Mouse (Mus musculus): Measurements from ENCODE around the gene Vwc2l. TPM values are rescaled to one million over a fixed set of nuclear protein-coding genes. Genes with fewer than 3 reads are reported as not detected.

The Vwc2l gene
- polyA plus RNA-seq (2015; fragmentation: Nextera tagmentation; extraction: Ambion mirVana): not detected in 2 replicates

- H3K4me1 ChIP-seq: no peaks in the 10 kb centered on the region
- H3K27ac ChIP-seq: no peak within 1 kb of the TSS
- no peak within 1 kb of the TSS for H3K4me3 ChIP-seq
- no peak within 1 kb of the TSS for H3K4me2 ChIP-seq (replicated peaks)
- WGBS: 10% methylated on average over 13 of the region's 13 CpGs
- H3K9ac ChIP-seq: no peak within 1 kb of the TSS
- peaks cover 6% of the 10 kb centered on the region; the same call in 1 of the 2 replicates for H3K27me3 ChIP-seq
- no peaks in the 10 kb centered on the region for H3K36me3 ChIP-seq
- no peaks in the 10 kb centered on the region for H3K9me3 ChIP-seq
- peak; percentile 77 for ATAC-seq (ENCODE audit: low FRiP score, low read depth)
Observed at GRCm38 (mm10) chr1:70725655-70726066, at the start of gene Vwc2l. Vwc2l (plus strand) TSS chr1:70725715.

- H3K9me3 ChIP-seq: no peaks in the 10 kb centered on the region
- no peak for ATAC-seq (ENCODE audit: low FRiP score, low read depth)
- H3K4me2 ChIP-seq (replicated peaks): no peak overlapping the region
- H3K27ac ChIP-seq: no peak overlapping the region
- no peak overlapping the region for H3K4me3 ChIP-seq
- H3K36me3 ChIP-seq: no peaks in the 10 kb centered on the region
- H3K9ac ChIP-seq: no peak overlapping the region
- H3K27me3 ChIP-seq: no peaks in the 10 kb centered on the region
- WGBS: 85% methylated on average over 2 of the region's 2 CpGs
- H3K4me1 ChIP-seq: no peaks in the 10 kb centered on the region
Observed at GRCm38 (mm10) chr1:70692529-70692928, 33.0 kb upstream of the Vwc2l start.

DNA sequence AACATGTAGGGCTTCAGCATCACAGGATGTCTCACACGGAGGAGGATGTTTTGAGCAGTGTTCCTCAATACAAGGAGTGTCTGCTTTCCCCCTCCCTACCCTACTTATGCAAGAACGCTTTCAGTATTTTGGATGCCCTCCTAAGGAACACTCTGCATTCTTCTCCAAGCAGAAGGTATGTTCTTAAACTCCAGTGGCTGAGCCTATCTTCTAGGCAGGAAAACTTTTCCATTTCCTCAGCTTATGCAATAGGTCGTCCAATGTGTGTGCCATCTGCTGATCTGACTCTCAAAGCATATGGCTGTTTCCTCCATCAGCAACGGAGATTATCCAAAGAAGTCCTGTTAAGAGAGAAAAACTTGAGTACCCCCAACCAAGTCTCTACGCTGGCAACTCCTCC lies 25.2 kb upstream of the Vwc2l start:
- Histone ChIP-seq H3K4me3 (no peak overlapping the region), H3K9ac (no peak overlapping the region), H3K4me1 (no peaks in the 10 kb centered on the region), H3K27me3 (no peaks in the 10 kb centered on the region), H3K4me2 (replicated peaks) (no peak overlapping the region), H3K27ac (no peak overlapping the region), H3K36me3 (no peaks in the 10 kb centered on the region), H3K9me3 (no peaks in the 10 kb centered on the region)
- 78% methylated on average over 5 of the region's 5 CpGs for WGBS
- no peak for ATAC-seq (ENCODE audit: low FRiP score, low read depth)

- Histone ChIP-seq H3K27ac (no peak overlapping the region), H3K36me3 (no peaks in the 10 kb centered on the region), H3K4me1 (no peaks in the 10 kb centered on the region), H3K9me3 (no peaks in the 10 kb centered on the region), H3K27me3 (no peaks in the 10 kb centered on the region), H3K4me2 (replicated peaks) (no peak overlapping the region), H3K9ac (no peak overlapping the region), H3K4me3 (no peak overlapping the region)
- ATAC-seq (ENCODE audit: low FRiP score, low read depth): no peak
- 61% methylated on average over 3 of the region's 3 CpGs for WGBS
Observed at GRCm38 (mm10) chr1:70703934-70704333, 21.6 kb upstream of the Vwc2l start.

- no peaks in the 10 kb centered on the region for H3K36me3 ChIP-seq
- no peaks in the 10 kb centered on the region for H3K9me3 ChIP-seq
- H3K4me1 ChIP-seq: no peaks in the 10 kb centered on the region
- no peak overlapping the region for H3K27ac ChIP-seq
- no peak overlapping the region for H3K4me2 ChIP-seq (replicated peaks)
- H3K9ac ChIP-seq: no peak overlapping the region
- H3K27me3 ChIP-seq: no peaks in the 10 kb centered on the region
- ATAC-seq (ENCODE audit: low FRiP score, low read depth): no peak
- H3K4me3 ChIP-seq: no peak overlapping the region
- 81% methylated on average over 3 of the region's 3 CpGs for WGBS
Observed at GRCm38 (mm10) chr1:70705821-70706220, 19.7 kb upstream of the Vwc2l start.

GRCm38 (mm10) chr1:70725045-70725444 lies 470 bp upstream of the Vwc2l start:
- WGBS: 66% methylated on average over 5 of the region's 5 CpGs

DNA sequence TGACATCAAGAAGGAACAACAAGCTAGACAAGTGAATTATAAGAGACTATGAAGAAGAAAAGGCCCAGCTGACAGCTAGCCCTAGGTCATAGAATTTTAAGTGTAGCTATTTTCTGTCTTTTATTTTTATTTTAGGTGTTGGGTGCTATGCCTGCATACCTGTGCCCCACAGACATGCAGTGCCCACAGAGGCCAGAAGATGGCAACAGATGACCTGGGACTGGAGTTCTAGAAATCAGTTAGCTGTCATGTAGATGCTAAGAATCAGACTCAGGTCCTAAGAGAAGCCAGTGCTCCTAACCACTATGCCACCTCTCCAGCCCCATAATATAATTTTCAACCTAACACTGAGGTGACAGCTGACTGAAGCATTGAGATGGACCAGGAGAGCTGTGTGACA lies 61.6 kb downstream of the Vwc2l start:
- H3K4me3 ChIP-seq: no peak overlapping the region
- no peaks in the 10 kb centered on the region for H3K9me3 ChIP-seq
- no peak overlapping the region for H3K4me2 ChIP-seq (replicated peaks)
- no peak overlapping the region for H3K9ac ChIP-seq
- no peaks in the 10 kb centered on the region for H3K4me1 ChIP-seq
- H3K36me3 ChIP-seq: no peaks in the 10 kb centered on the region
- no peaks in the 10 kb centered on the region for H3K27me3 ChIP-seq
- no peak overlapping the region for H3K27ac ChIP-seq
- no peak for ATAC-seq (ENCODE audit: low FRiP score, low read depth)

More at GRCm38 (mm10) chr1:70725045-70725444, 470 bp upstream of the Vwc2l start:
- peaks cover 6% of the 10 kb centered on the region; the same call in 1 of the 2 replicates for H3K27me3 ChIP-seq
- H3K9ac ChIP-seq: no peak overlapping the region
- H3K4me3 ChIP-seq: no peak overlapping the region
- H3K36me3 ChIP-seq: no peaks in the 10 kb centered on the region
- H3K27ac ChIP-seq: no peak overlapping the region
- H3K9me3 ChIP-seq: no peaks in the 10 kb centered on the region
- H3K4me2 ChIP-seq (replicated peaks): no peak overlapping the region
- no peak for ATAC-seq (ENCODE audit: low FRiP score, low read depth)
- H3K4me1 ChIP-seq: no peaks in the 10 kb centered on the region

- Histone ChIP-seq H3K4me3 (no peak overlapping the region), H3K9ac (no peak overlapping the region), H3K4me2 (replicated peaks) (no peak overlapping the region), H3K4me1 (no peaks in the 10 kb centered on the region), H3K27ac (no peak overlapping the region), H3K9me3 (no peaks in the 10 kb centered on the region), H3K27me3 (no peaks in the 10 kb centered on the region), H3K36me3 (no peaks in the 10 kb centered on the region)
- WGBS: 77% methylated on average over 5 of the region's 5 CpGs
- ATAC-seq (ENCODE audit: low FRiP score, low read depth): no peak
Observed at GRCm38 (mm10) chr1:70791636-70792035, 66.1 kb downstream of the Vwc2l start.

DNA sequence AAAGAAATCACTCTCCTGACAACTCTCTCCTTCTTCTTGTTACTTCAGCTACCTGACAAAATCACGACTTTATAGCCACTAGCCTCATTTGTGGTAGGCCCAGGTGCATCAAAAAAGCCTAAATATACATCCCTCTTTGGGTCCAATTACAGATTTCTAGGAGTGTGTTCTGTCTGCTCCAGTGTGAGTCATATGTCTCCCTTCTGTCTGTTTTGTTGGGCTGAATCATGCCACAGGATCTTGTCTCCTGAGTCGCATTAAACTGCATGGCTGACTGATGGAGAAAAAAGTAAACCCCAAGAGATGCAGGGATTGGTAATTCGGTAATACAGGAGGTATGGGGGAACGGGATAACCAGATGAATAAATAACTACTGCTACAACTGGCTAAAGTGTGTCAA lies 69.6 kb downstream of the Vwc2l start:
- 78% methylated on average over 4 of the region's 4 CpGs for WGBS
- ATAC-seq (ENCODE audit: low FRiP score, low read depth): no peak

DNA sequence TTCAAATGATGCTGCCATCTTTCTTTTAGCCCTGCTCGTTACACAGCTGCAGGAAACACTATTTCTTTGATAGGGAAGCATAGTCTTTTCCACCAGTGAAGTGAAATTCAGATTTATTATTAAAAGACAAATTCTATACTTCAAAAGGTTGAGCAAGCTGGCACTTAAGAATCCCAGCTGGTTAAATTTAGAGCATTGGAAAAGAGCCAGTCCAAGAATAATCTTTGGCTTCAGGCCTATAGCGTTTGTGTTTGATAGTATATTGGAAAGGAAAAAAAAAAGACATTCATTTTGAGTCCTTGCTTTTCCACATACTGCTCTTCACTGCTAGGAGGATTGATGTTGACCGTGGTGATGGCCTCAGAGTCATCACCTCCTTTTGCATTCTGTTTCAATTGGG lies 77.9 kb downstream of the Vwc2l start:
- ATAC-seq (ENCODE audit: low FRiP score, low read depth): no peak
- Histone ChIP-seq H3K27ac (no peak overlapping the region), H3K9me3 (no peaks in the 10 kb centered on the region)

More for the DNA sequence above, 69.6 kb downstream of the Vwc2l start:
- Histone ChIP-seq H3K36me3 (no peaks in the 10 kb centered on the region), H3K9me3 (no peaks in the 10 kb centered on the region), H3K4me2 (replicated peaks) (no peak overlapping the region), H3K4me1 (no peaks in the 10 kb centered on the region), H3K4me3 (no peak overlapping the region), H3K9ac (no peak overlapping the region), H3K27ac (no peak overlapping the region), H3K27me3 (no peaks in the 10 kb centered on the region)

DNA sequence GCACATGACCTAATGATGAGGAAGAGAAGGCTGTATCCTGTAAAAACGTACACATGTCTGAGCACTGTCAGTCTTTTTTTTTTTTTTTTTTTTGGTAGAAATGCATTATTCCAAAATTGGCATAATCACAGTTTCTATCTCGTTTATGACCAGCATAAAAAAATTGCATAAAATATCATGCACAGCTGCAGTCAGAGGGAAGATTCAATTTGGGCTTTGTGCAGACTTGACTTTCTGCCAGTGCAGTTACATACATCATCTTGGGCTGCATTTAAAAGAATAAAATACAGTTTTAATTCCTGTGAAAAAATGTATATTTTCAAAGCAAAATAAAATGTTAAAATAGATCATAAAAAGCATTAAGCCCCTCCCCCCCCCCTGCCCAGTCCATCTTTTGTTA lies 97.6 kb downstream of the Vwc2l start:
- Histone ChIP-seq H3K4me2 (replicated peaks) (no peak overlapping the region), H3K4me3 (no peak overlapping the region), H3K27ac (no peak overlapping the region), H3K27me3 (no peaks in the 10 kb centered on the region), H3K36me3 (no peaks in the 10 kb centered on the region), H3K4me1 (no peaks in the 10 kb centered on the region), H3K9me3 (no peaks in the 10 kb centered on the region), H3K9ac (no peak overlapping the region)
- no peak for ATAC-seq (ENCODE audit: low FRiP score, low read depth)
- WGBS: 50% methylated on average over 2 of the region's 2 CpGs

More for the DNA sequence above, 77.9 kb downstream of the Vwc2l start:
- WGBS: 68% methylated on average over 3 of the region's 3 CpGs
- H3K27me3 ChIP-seq: no peaks in the 10 kb centered on the region
- no peak overlapping the region for H3K4me3 ChIP-seq
- H3K36me3 ChIP-seq: no peaks in the 10 kb centered on the region
- no peak overlapping the region for H3K9ac ChIP-seq
- H3K4me1 ChIP-seq: no peaks in the 10 kb centered on the region
- H3K4me2 ChIP-seq (replicated peaks): no peak overlapping the region

DNA sequence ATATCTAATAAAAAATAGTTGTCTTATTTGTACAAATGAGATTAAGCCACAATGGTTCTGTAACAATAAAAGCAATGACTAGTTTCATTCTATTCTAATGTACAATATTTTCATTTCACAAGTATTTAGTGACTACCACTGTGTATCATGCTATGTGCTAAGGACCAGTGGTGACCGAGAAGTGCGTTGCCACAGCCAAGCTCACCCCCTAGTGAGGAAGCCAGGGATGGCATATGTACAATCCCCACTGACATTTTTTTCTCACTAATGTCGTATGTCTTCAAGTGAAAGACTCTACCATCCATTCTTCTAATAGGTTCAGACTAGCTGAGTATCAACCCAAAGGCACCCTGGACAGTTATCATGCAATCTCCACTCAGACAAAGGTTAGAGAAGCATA lies 107.7 kb downstream of the Vwc2l start:
- H3K27me3 ChIP-seq: no peaks in the 10 kb centered on the region
- H3K27ac ChIP-seq: no peak overlapping the region
- no peak for ATAC-seq (ENCODE audit: low FRiP score, low read depth)
- H3K9ac ChIP-seq: no peak overlapping the region
- no peak overlapping the region for H3K4me2 ChIP-seq (replicated peaks)
- no peaks in the 10 kb centered on the region for H3K9me3 ChIP-seq
- H3K36me3 ChIP-seq: no peaks in the 10 kb centered on the region
- no peak overlapping the region for H3K4me3 ChIP-seq
- WGBS: 88% methylated on average over 3 of the region's 3 CpGs
- no peaks in the 10 kb centered on the region for H3K4me1 ChIP-seq

DNA sequence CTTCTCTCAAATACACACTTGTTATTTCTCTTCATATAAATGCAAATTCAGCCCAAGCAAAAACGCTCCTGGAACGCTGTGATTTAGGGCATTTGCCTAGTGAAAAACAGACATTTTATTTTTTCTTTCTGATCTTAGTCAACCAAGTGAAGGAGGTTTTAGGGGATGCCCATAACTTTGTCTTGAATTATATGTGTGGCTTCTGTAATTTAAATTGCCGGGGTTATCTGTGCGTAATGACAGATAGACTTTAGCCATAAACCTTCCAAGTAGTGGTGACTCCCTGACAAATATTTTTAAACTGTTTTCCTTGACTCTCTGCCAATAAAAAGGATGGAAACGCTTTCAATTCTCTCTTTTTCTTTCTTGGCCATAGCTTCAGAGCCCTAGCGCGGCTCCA lies 116.7 kb downstream of the Vwc2l start:
- H3K4me2 ChIP-seq (replicated peaks): no peak overlapping the region
- no peaks in the 10 kb centered on the region for H3K36me3 ChIP-seq
- WGBS: 78% methylated on average over 7 of the region's 7 CpGs
- ATAC-seq (ENCODE audit: low FRiP score, low read depth): no peak
- no peak overlapping the region for H3K9ac ChIP-seq
- H3K27ac ChIP-seq: no peak overlapping the region
- no peak overlapping the region for H3K4me3 ChIP-seq
- no peaks in the 10 kb centered on the region for H3K9me3 ChIP-seq
- H3K4me1 ChIP-seq: no peaks in the 10 kb centered on the region
- H3K27me3 ChIP-seq: no peaks in the 10 kb centered on the region

All from limb, embryonic 13.5 days (tissue).